Mouse (Mus musculus) left cerebral cortex, adult 2 months (tissue): Measurements from ENCODE around the gene Rap1gap. TPM values are rescaled to one million over a fixed set of nuclear protein-coding genes. Genes with fewer than 3 reads are reported as not detected.

Experiments
- DNase-seq, 2 experiments: peaks; one replicate each; pipeline ENCODE4 v3.0.0; 2021 to 2022; ENCODE audit warnings: low spot score in 2 of 2, mixed read lengths in 1 of 2; ENCODE audit errors: extremely low spot score in 1 of 2
- H3K27ac ChIP-seq: fragments of 200-600 bp; 2 replicates; pipeline ENCODE4 v1.8.1; 2022
- H3K4me3 ChIP-seq: fragments of 200-600 bp; 2 replicates; pipeline ENCODE4 v1.8.1; 2022
- CTCF ChIP-seq: fragments of 200-600 bp; IDR thresholded peaks from 2 replicates; pipeline ENCODE4 v1.8.1; 2022; ENCODE audit warnings: antibody characterized with exemption, mild to moderate bottlenecking, moderate library complexity
- intact Hi-C: fragments of 180-260 bp; cut with DNase I; formaldehyde crosslinking; loops from one replicate; pipeline ENCODE4 v1.15.1; 2025
- total RNA-seq, 2 experiments: library from RNA; stranded (reverse); gene quantifications; 2 replicates each; pipeline ENCODE4 v1.2.3; 2021

Gene Rap1gap
- total RNA-seq, 2 experiments from 2014 or later = 267 to 315 TPM

DNA sequence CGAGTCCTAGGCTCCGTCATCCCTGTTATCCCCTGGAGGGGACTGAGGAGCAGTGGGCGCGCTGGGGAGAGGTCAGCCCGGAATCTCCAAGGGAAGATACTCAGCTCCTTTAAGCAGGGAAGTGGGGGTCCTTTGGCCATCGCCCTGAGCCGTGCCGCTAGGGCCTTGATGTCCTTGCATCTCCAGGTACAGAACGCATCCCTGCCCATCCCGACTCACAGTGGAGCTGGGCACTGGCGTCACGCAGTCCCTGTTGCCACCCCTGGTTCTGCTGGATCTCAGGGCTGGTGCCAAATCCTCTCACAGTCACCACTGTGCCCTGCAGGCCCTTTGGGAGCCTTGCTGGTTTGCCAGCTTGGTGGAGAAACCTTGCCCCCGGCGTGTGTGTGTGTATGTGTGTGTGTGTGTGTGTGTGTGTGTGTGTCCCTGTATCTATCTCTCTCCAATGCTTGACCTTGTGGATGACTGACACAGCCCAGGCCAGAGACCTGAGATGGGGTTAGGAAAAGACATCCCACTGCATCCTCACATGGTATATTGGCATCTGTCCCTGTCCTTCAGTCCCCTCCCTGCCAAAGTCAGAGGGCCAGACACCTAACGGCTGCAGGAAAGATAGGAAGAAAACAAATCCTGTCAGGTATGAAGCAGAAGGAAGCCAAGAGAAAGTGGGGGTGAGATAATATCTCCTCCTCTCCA is 602 bp downstream of the Rap1gap start:
- TF ChIP-seq CTCF = no peak
- DNase-seq = peak in 1 of 2 experiments; percentile 53
- intact Hi-C loops = no loop called here
- peak overlapping the region; percentile 88 for H3K4me3 ChIP-seq
- peak overlapping the region; percentile 98 for H3K27ac ChIP-seq

DNA sequence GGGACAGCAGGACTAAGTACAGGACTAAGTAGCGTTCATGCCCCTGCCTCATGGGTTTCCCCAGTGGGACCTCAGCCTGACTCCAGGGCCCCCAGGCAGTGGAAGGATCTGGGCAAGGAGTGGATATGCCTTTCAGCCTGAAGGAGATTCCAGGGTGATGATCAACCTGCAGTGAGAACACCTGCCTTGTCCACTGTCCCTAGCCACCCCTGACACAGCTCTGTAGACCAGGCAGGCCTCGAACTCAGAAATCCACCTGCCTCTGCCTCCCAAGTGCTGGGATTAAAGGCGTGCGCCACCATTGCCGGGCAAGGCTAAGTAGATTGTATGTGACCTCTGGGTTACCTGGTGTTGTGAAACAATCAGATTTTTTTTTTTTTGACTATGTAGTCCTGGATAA is 1.3 kb downstream of the Rap1gap start:
- intact Hi-C loops = no loop called here
- Histone ChIP-seq H3K27ac (peak overlapping the region; percentile 98), H3K4me3 (peak overlapping the region; percentile 88)
- DNase-seq = no peak
- TF ChIP-seq CTCF = no peak

DNA sequence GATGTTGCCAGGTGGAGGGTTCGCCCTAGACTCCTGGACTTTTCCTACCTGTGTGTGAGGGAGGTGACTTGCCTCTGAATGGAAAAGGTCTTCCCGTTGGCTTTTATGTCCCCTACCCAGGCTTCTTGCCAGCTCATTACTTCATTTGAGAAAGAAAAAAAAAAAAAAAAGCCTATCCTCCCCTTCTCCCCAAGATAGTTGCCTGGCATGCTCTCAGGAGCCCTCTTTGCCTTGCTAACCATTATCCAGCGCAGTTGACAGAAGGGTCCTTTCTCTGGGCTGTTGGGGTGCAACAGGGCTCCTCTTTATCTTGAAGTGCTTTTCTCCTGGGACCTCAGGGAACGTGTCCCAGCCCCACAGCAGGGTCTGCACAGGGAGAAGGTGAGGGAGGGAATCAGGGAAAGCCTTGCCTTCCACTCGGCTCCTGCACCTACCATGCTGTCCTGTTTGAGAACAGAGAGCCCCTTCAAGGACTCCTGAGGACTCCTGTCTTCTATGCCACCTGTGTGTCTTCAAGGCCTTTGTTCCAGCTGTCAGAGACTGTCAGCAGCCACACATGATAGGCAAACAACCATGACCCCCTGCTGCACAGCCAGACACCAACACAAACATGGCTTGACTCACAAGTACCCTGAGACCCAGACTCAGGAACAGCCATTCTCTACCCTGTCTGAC is 1.9 kb downstream of the Rap1gap start:
- DNase-seq = no peak
- intact Hi-C loops = no loop called here
- no peak for TF ChIP-seq CTCF
- Histone ChIP-seq H3K4me3 (peak overlapping the region; percentile 88), H3K27ac (peak overlapping the region; percentile 98)

DNA sequence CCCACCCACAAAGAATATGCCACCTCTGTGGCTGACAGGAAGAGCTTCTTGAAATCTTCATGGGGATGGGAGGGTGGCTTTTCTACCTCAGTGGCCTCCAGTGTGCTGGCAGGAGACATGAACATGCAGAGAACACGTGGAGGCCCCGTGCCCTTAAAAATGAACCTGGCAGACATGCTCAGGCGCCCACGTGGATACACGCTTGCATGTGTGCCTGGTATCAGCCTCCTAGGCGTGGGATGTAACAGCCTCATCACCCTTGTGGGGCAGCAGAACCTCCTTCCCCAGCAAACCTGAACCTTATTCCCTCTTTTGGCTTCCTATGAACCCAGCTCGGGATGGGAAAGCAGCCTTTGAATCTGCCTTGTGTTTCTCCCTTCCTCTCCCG is 2.4 kb downstream of the Rap1gap start:
- H3K4me3 ChIP-seq = peak overlapping the region; percentile 88
- H3K27ac ChIP-seq = peak overlapping the region; percentile 69
- no peak for TF ChIP-seq CTCF
- no peak for DNase-seq
- intact Hi-C loops = no loop called here

DNA sequence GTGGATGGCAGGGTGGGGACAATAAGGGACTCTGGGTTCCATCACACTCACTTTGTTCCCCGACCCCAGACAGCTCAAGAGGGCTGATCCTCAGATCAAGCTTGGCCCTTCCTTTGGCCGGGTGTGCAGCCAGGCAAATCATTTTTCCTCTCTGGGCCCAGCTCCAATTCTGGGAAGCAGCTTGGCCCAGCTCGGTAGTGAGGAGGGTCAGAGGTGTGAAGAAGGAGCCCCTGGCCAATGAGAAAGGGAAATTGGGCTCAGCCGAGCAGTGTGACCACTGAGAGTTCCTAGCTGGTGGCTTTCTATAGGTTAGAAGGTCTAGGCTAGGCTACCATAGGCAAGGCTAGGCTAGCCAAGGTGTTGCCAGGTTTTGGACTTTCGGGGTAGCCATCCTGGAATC is 3.2 kb downstream of the Rap1gap start:
- Histone ChIP-seq H3K4me3 (peak overlapping the region; percentile 88), H3K27ac (peak overlapping the region; percentile 69)
- no peak for TF ChIP-seq CTCF
- intact Hi-C loops = no loop called here
- DNase-seq = no peak

DNA sequence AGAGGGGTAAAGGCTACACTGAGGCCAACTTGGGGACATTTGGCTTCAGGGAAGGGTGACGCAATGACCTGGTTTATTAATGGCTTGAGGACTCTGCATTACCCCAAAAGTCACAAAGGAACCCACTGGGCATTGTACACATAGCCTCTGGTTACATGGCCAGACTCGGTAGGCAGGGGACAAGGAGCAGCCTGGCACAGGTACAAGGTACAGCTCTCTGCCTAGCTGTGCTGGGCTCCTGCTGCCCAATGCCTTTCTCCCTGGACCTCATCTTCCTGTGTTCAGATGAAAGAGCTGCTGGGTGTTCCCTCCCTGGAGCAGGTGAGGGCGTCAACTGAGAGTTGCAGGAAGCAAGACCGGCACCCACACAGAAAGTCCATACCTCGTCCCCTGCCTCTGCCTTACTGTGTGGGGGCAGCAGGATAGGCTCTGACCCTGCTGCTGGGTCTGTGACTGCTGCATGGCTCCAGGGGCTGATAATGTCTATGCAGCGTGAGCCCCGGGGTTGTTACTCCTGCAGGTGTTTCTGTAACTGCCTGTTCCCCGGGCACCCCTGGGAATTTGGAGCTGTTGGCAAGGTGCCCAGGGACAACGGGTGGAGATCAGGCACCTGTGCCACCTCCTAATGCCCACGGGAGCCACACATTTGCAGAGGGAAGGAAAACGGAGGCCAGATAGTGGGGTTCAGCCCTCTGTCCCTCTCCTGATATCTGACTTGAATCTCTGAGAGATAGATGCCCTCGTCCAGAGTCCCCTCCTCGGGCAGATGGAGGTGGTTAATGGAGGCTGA is 7.4 kb downstream of the Rap1gap start:
- peak overlapping the region; percentile 44; the same call in 1 of the 2 replicates for H3K27ac ChIP-seq
- intact Hi-C loops = no loop called here
- no peak overlapping the region for H3K4me3 ChIP-seq
- no peak for DNase-seq
- TF ChIP-seq CTCF = no peak

DNA sequence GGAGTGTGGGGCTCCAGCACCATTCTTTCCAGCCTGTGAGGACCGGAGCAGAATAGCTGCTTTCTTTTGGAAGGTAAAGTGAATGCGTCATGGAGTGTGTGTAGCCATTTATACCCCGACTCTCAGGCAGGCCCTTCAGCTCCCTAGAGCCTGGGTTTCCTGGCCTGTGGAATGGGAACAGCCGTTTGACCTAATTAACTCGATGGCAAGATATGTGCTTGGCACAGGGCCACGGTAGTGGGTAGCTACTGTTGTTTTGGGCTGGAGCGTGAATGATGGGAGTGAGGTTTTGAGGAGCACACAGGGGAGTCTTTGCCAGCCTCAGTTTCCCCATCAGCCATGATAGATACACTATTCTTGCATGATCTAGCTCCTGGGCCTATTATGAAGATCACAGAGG is 11.0 kb downstream of the Rap1gap start:
- intact Hi-C loops = no loop called here
- H3K27ac ChIP-seq = peak overlapping the region; percentile 63
- H3K4me3 ChIP-seq = no peak overlapping the region
- DNase-seq = no peak
- no peak for TF ChIP-seq CTCF

DNA sequence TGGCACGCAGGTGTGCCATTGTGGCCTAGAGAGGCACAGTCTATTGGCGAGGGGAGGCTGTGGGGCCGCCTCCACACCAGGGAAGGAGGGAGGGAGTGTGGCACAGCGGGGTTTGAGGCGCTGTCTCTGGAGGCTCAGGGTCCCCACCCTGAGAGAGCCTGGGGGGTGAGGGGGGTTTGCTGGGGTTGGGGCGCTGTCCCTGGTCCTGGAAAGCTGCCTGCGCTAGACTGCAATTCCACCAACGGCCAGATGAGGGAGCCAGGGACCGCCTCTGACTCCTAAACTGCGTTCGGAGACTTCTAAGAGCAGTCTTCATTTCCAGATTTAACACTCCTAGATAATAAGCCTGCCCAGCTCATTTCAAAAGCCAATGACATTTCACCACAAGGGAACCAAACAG is 11.5 kb downstream of the Rap1gap start:
- intact Hi-C loops = loop anchor here (1.0 kb wide), 1 partner anchor 46 kb away; no protein-coding TSS in a partner anchor
- no peak overlapping the region for H3K4me3 ChIP-seq
- H3K27ac ChIP-seq = peak overlapping the region; percentile 72
- DNase-seq = peak; percentile 84 to 90
- TF ChIP-seq CTCF = peak; percentile 97

DNA sequence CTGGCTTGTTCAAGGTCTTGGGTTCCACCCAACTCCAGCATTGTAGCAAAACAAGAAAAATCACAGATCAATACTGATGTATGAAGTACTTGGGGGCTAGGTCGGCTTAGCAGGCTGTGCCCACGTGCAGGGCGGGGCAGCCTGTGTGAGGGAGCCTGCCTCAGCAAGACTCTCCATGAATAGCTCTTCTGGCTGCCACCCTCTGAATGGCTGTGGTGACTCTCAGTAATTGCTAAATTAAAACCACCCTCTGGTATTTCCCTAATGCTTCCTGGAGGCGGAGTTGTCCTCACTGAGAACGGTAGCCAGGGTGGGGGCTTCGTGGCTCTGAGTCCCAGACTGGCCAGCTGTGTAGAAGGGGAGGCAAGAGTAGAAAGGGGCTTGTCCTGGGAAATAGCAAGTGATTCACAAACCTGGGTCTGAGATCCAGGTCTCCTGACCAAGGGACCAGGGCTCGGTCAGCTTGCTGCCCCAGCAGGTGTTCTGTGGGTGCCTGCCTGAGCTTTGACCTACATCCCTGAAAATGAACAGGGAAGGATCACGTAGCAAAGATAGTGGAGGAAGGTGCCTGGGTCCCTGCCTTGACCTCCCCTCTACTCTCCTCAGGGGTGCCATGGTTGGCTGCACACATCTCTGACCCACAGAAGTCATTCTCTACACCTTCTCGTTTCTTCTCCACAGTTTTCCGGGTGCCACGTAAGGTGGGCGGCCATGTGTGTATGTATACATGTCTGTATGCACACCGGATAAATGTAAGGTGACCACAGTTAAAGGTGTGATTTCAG is 12.4 kb downstream of the Rap1gap start:
- intact Hi-C loops = loop anchor here (1.0 kb wide), 1 partner anchor 45 kb away; no protein-coding TSS in a partner anchor
- no peak; the same call in 1 of the 2 replicates for TF ChIP-seq CTCF
- Histone ChIP-seq H3K4me3 (no peak overlapping the region), H3K27ac (peak overlapping the region; percentile 72)
- DNase-seq = no peak

DNA sequence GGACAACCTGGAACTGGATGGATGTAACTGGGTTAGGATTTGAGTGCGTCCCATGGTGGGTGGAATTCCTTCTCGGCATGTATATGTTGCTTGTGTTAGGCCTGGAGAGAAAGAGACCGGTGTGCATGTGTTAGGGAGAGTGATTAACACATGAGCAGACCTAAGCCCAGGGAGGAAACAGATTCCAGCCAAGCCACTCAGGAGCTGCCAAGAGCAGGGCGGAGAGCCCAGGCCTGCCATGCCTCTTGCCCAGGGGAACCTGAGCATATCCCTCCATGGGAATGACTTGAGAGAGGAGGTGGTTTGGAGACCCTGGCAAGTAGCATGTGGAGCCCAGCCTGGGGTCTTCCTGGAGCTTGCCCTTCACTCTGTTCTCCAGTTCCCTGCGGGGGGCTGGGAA is 13.4 kb downstream of the Rap1gap start:
- intact Hi-C loops = no loop called here
- Histone ChIP-seq H3K4me3 (no peak overlapping the region), H3K27ac (peak overlapping the region; percentile 51; the same call in 1 of the 2 replicates)
- DNase-seq = no peak
- TF ChIP-seq CTCF = no peak

DNA sequence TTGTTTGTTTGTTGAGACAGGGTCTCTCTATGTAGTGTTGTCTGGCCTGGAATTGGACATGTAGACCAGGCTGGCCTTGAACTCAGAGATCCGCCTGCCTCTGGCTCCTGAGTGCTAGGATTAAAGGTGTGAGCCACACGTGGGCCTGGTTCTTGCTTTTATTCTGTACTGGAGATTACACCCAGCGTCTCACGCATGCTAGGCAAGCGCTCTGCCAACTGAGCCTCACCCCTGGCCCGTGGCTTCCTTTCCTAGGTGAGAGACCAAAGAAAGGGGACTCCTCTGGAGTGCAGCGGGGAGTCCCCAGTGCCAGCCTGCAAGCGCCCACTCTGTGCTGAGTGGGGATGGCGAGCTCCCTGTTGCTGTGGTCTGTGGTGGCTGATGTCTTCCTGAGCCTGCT is 14.0 kb downstream of the Rap1gap start:
- intact Hi-C loops = no loop called here
- no peak for DNase-seq
- no peak overlapping the region for H3K4me3 ChIP-seq
- no peak for TF ChIP-seq CTCF
- no peak overlapping the region; the same call in 1 of the 2 replicates for H3K27ac ChIP-seq
